Mouse (Mus musculus): Measurements from ENCODE around the gene Ccdc22. TPM values are rescaled to one million over a fixed set of nuclear protein-coding genes. Genes with fewer than 3 reads are reported as not detected.
A peak's percentile ranks its signal among the peaks of the same experiment; 100 is the strongest.

Ccdc22 gene
- total RNA-seq, 2 experiments from 2014 or later = 12.3 to 26.4 TPM

DNA sequence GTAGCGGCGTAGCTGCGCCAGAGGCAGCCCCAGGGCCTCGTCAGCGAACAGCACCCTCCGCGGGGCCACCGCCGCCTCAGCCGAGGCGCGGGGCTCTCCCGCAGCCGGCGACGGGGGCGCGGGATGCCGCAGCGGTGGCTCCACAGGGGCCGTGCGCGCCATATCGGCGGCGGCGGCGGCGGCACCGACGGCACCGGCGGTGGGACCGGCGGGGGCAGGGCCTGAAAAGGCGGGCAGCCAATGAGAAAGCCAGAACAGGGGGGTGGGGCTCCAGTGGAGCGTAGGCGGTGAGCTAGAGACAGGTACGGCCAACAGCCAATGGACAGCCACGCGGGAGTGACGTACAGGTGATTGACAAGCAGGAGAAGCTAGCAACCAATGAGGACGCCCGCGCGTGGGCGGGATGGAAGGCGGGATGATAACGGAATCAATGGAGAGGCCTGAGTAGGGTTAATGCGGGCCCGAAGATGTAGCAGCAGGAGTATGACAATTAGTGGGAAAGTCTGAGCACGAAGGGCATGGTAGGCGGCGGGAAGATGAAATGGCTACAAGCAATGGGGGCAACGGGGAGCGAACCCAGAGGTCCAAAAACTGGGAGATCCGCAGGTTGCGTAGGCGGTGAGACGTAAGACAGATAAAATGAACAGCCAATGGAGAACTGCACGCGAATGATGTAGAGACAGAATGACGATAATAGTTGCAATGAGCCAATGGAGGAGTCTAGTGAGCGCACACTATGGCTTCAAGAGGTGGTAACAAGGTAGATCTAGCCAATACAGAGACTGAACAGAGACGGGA lies 31.0 kb downstream of the Ccdc22 start, which contains the start of gene Ppp1r3f:
Ppp1r3f (minus strand) TSS at position 197 of the 798 bp plus-strand sequence.
- ATAC-seq (ENCODE audit: poor library complexity, severe bottlenecking) = peak; percentile 98

DNA sequence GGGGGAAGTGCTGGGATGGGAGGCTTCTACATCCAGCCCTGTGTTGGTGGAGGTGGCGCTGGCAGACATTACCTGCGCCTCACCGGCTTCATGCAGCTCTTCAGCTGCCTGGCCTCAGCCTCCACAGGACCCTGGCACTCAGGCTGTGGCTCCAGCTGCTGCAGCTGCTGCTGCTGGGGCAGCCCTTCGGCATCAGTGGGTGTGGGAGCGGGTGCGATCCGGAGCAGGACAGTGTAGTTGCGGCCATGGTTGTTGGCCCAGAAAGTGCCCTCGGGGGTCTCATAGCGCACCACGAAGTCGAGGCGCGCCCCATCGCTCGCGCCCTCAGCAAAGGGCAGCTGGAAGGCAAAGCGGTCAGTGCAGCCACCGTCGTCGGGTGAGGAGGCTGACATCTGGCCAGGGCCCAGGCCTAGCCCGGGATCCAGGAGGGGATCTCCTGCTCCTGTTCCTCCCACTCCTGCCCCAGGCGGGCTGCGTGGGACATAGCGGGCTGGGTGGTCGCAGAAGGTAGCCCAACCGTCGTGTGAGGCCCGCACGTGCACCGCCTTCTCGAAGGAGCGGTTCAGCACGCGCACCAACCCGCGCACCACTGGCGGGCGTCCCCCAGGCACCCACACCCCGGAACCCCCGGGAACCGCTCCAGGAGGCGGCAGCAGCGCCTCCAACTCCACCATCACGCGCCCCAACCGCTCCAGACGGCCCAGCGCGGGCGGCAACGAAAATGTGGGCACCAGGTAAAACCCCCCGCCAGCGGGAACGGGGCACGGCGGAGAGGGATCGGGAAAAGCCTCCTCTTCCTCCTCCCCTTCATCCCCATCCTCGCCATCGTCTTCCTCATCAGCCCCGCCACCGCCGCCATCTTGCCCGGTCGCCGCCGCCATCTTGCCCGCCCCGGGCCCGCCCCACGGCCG lies 31.9 kb downstream of the Ccdc22 start, which contains the start of gene Foxp3:
Foxp3 (plus strand) TSS at position 469 of the 911 bp plus-strand sequence.
- peak; percentile 19; the same call in 1 of the 2 replicates for ATAC-seq (ENCODE audit: poor library complexity, severe bottlenecking)

DNA sequence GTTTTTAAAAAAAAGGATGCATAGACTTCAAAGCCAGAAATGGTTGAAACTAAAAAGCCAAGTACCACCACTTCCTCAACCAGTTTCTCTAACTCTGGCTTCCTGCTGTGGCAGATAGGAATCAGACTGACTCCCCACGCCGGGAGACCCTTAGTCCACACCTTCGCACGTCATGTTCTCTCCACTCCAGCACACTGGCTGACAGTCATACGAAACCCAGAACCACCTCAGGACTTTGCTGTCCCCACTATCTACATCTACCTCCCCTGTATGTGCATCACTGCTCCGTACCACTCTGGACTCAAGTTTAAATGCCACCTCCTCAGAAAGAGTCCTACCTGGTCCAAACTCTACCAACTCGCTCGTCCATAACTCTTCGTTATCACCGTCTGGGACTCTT lies 32.9 kb downstream of the Ccdc22 start:
- no peak for ATAC-seq (ENCODE audit: poor library complexity, severe bottlenecking)

DNA sequence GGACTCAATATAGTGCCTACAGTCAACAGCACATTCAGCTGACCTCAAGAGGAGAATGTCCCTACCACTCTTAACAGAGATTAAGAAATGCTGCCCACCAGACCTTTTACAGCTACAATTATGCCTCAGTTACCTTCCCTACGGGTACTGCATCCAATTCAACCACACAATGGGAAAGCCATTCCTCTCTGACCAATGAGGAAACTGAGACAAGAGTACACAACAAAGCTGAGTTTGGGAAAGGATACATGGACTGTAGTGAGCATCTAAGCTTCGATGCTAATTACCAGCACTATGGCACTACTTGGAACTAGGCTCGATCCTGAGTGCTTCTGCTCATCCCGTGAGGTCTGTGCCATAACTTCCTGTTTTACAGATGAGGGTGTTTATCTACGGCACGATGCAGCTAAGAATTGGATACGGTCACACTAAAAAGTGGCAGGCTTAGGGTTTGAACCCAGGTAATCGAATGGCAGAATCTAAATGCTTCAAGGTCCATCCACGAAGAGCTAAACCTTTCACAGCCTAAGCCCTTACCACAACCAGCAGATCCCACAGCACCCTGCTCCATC lies 33.7 kb downstream of the Ccdc22 start:
- no peak for ATAC-seq (ENCODE audit: poor library complexity, severe bottlenecking)

DNA sequence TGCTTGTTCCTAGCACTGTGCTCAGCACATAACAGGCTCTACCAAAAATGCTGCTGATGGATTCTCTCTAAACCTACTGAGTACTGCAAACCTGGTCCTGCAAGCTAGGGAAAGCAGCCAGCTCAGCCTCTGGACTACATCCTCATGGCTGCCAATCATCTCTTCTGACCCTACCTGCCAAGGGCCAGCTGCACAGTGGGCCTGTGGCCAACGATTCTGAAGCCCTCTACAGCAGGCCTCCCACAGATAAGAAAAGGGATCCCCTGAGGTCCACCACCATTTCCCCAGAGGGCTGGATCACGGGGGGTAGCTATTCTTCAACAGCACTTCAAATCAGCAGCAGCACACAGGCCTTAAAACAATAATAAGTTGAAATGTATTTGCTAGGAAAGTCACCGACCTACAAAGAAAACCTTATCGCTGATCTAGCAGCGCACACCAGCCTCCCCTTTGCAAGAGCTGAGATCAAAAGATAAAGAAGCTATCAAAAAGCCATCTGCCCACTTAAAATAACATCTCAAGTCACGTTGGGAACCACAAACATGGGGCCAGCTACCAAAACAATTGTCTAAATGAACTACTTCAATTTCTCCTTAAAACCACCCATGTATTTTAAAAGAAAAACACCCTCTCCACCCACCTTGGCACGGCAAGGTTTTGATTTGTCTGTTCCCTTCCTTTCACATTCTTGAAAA lies 34.7 kb downstream of the Ccdc22 start:
- no peak for ATAC-seq (ENCODE audit: poor library complexity, severe bottlenecking)

DNA sequence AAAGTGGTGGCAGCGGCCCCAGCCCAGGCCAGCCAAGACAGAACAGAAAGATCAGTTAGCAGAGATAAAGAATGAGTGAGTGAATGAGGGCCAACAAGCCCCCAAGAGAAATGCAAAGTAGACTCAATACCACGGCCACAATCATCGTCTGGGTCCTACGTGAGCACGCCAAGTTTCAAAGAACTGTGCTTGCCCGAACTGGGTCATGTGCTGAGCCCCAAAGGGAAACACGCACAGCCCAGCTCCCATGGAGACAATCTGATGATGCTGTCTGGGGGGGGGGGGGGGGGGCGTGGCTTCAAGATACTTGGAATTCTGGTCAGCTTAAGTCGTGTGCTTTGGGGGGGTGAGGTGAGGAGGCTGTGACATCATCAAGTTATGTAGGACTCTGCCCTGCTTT lies 37.8 kb downstream of the Ccdc22 start:
- no peak for ATAC-seq (ENCODE audit: poor library complexity, severe bottlenecking)

DNA sequence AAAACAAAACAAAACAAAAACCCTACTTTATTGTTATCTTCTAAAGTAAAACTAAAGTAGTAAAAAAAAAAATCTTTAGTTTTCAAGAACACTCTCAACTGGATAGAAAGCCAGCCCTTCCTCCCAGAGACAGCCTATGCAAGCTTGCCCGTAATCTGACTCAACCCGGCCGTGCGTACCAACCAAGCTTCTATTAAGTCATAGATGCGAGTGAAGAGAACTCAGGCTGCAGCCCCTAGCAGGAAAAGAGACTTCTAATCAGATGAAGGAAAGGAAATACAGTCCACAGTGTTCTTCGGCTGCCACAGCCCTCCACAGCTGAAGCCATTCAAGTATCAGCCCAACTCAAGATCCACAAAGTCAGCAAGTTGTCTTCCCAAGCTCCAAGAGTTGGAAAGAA lies 39.0 kb downstream of the Ccdc22 start:
- no peak for ATAC-seq (ENCODE audit: poor library complexity, severe bottlenecking)

- peak; percentile 80 for ATAC-seq (ENCODE audit: poor library complexity, severe bottlenecking)
Measured at GRCm38 (mm10) chrX:7563076-7563475, 42.2 kb downstream of the Ccdc22 start.

DNA sequence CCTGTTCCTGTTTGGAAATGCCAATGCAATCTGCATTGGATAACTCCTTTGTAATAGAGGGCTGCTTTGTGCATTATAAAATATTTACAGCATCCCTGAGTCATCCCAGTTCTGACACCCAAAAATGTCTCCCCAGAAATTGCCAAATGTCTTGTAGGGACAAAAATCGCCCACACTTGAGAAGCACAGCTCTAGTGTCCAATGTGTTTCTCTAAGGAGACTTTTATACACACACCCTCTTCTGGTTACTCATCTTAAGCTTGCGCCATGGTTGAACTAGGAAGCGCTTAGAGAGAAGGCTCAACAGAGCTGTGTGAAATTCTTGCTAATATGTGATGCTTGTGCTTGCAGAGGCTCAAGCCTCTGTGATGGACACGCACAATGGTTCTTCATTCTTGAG lies 51.8 kb downstream of the Ccdc22 start:
- no peak for ATAC-seq (ENCODE audit: poor library complexity, severe bottlenecking)

Other genes with a start within 250 kb of the Ccdc22 start
- 0.09 and 0.48 TPM in 2 replicates for gene Usp27x, start 229.7 kb downstream of the Ccdc22 start, total RNA-seq (2015)
- gene Usp27x, start 229.7 kb downstream of the Ccdc22 start, total RNA-seq (2017) = 0.11 and 0.53 TPM in 2 replicates
- gene Foxp3, start 31.9 kb downstream of the Ccdc22 start, total RNA-seq (2015) = 0.41 TPM in 1 of 2 replicates, not detected in the other
- gene Foxp3, start 31.9 kb downstream of the Ccdc22 start, total RNA-seq (2017) = 0.49 and 0.66 TPM in 2 replicates
- 0.05 and 0.09 TPM in 2 replicates for gene Ppp1r3f, start 31.2 kb downstream of the Ccdc22 start, total RNA-seq (2015)
- 0.53 and 0.55 TPM in 2 replicates for gene Ppp1r3f, start 31.2 kb downstream of the Ccdc22 start, total RNA-seq (2017)
- gene Cacna1f, start 1.6 kb upstream of the Ccdc22 start, total RNA-seq (2015) = 0.40 and 0.59 TPM in 2 replicates
- 0.07 and 0.37 TPM in 2 replicates for gene Cacna1f, start 1.6 kb upstream of the Ccdc22 start, total RNA-seq (2017)
- gene Syp, start 33.0 kb upstream of the Ccdc22 start, total RNA-seq (2015) = 0.50 and 1.5 TPM in 2 replicates
- 1.2 and 3.7 TPM in 2 replicates for gene Syp, start 33.0 kb upstream of the Ccdc22 start, total RNA-seq (2017)
- 7.0 and 8.7 TPM in 2 replicates for gene Prickle3, start 51.7 kb upstream of the Ccdc22 start, total RNA-seq (2015)
- 7.9 and 9.3 TPM in 2 replicates for gene Prickle3, start 51.7 kb upstream of the Ccdc22 start, total RNA-seq (2017)
- gene Plp2, start 65.9 kb upstream of the Ccdc22 start, total RNA-seq (2015) = 987 and 1,037 TPM in 2 replicates
- gene Plp2, start 65.9 kb upstream of the Ccdc22 start, total RNA-seq (2017) = 267 and 300 TPM in 2 replicates
- not detected in 2 replicates for gene Magix, start 75.7 kb upstream of the Ccdc22 start, total RNA-seq (2015)
- 0.18 TPM in 1 of 2 replicates, not detected in the other for gene Magix, start 75.7 kb upstream of the Ccdc22 start, total RNA-seq (2017)
- gene Gpkow, start 91.6 kb upstream of the Ccdc22 start, total RNA-seq (2015) = 24.8 and 25.7 TPM in 2 replicates
- 24.2 and 25.7 TPM in 2 replicates for gene Gpkow, start 91.6 kb upstream of the Ccdc22 start, total RNA-seq (2017)
- 25.6 and 38.7 TPM in 2 replicates for gene Wdr45, start 108.8 kb upstream of the Ccdc22 start, total RNA-seq (2015)
- gene Wdr45, start 108.8 kb upstream of the Ccdc22 start, total RNA-seq (2017) = 13.4 and 18.9 TPM in 2 replicates
- gene Gm45208, start 116.7 kb upstream of the Ccdc22 start, total RNA-seq (2015) = not detected in 2 replicates
- not detected in 2 replicates for gene Gm45208, start 116.7 kb upstream of the Ccdc22 start, total RNA-seq (2017)
- gene Praf2, start 122.9 kb upstream of the Ccdc22 start, total RNA-seq (2015) = 7.8 and 20.6 TPM in 2 replicates
- gene Praf2, start 122.9 kb upstream of the Ccdc22 start, total RNA-seq (2017) = 5.4 and 5.8 TPM in 2 replicates
- not detected in 2 replicates for gene Ccdc120, start 145.4 kb upstream of the Ccdc22 start, total RNA-seq (2015)
- gene Ccdc120, start 145.4 kb upstream of the Ccdc22 start, total RNA-seq (2017) = not detected in 2 replicates
- gene Tfe3, start 157.0 kb upstream of the Ccdc22 start, total RNA-seq (2015) = 45.9 and 54.6 TPM in 2 replicates
- gene Tfe3, start 157.0 kb upstream of the Ccdc22 start, total RNA-seq (2017) = 22.3 and 39.4 TPM in 2 replicates
- gene Gripap1, start 184.2 kb upstream of the Ccdc22 start, total RNA-seq (2015) = 39.5 and 55.4 TPM in 2 replicates
- 70.5 and 81.9 TPM in 2 replicates for gene Gripap1, start 184.2 kb upstream of the Ccdc22 start, total RNA-seq (2017)
- gene Kcnd1, start 216.8 kb upstream of the Ccdc22 start, total RNA-seq (2015) = 0.39 and 0.49 TPM in 2 replicates
- gene Kcnd1, start 216.8 kb upstream of the Ccdc22 start, total RNA-seq (2017) = 0.20 and 0.29 TPM in 2 replicates
- 43.2 and 50.6 TPM in 2 replicates for gene Otud5, start 235.8 kb upstream of the Ccdc22 start, total RNA-seq (2015)
- gene Otud5, start 235.8 kb upstream of the Ccdc22 start, total RNA-seq (2017) = 70.2 and 73.0 TPM in 2 replicates

Measured in megakaryocyte, adult 5-6 weeks (primary cell).